Mouse (Mus musculus) gonadal fat pad, adult 2 months (tissue): ENCODE measurements around the gene Rpusd2. TPM values are rescaled to one million over a fixed set of nuclear protein-coding genes. Genes with fewer than 3 reads are reported as not detected.
A peak's percentile ranks its signal among the peaks of the same experiment; 100 is the strongest.

Source experiments
- DNase-seq: peaks from one replicate; pipeline ENCODE4 v3.0.0-alpha.2; 2012; ENCODE audit warnings: low read depth
- polyA plus RNA-seq: library from polyadenylated mRNA; depleted of rRNA; stranded (reverse); fragments of >200 nt; gene quantifications from 2 replicates; pipeline ENCODE4 v1.2.3, GENCODE M21; 2012; rRNA removed

Rpusd2 gene
- polyA plus RNA-seq, 1 experiment, result 2.8 TPM

DNA sequence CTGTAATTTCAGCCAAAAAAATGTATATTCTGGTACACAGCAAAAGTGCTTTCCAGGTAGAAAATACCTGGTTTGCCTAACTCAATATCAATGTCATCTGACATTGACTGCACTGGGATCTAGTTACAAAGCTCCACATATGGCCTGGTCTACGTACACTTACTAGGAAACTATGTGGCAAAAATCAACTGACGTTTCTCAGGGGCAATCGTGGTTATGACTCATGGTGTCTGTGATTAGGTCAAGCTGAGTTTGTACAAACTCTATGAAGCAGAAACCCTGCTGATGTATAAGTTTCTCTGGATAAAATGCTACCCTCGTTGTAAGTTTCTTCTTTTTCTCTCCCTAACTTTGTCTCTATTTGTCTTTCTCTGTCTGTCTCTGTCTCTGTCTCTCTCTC, 2.4 kb upstream of the Rpusd2 start:
- DNase-seq, result no peak

DNA sequence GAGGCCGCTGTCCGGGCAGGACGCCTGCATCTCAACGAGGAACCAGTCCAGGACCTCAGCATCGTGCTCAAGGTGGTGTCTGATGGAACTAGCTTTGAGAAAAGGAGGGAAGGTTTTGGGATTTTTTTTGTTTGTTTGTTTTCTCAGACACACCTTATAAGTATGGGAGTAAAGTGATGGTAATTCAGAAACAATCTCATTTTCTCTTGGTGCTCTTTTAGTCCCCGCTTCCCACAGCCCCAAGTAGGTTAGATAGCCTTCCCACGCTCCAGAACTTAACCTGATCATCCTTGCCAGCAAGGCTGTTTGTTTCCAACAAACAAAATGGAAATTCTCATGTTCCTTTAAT, 781 bp downstream of the Rpusd2 start:
- no peak for DNase-seq

DNA sequence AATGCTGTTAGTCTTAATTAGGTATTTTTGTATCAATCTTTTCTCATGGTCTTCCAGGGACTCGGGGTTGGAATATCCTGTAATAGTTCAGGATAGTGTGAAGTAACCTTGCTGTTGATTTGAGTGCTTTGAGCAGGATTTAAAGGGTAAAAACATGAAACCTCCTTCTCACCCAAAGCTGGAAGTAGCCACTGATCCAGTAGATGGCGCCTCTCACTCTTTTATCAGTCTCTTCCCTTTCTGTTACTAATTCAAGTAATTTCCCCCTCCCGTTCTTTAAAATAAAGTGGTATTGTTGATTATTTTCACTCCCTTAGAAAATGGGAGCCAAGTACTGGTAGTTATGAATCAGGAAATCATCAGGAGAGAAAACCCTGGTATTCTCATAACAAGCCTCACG, 6.3 kb downstream of the Rpusd2 start:
- no peak for DNase-seq

DNA sequence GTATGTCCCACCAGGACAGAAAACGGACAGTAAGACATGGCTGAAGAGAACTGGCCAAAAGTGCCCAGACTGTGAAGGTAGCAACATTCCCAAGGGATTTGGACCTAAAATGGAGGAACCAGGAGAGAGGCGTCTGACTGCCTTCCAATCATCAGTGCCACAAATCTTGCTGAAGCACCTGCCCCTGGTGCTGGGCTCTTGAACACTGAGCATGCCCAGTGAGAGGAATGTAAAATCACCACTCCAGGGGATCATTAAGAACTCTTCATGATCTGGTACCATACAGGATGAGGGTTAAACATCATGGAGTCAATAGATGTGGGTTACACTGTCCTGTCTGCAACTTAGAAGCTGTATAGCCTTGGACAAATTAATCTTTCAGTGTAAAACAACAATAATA, 10.6 kb downstream of the Rpusd2 start:
- no peak for DNase-seq

DNA sequence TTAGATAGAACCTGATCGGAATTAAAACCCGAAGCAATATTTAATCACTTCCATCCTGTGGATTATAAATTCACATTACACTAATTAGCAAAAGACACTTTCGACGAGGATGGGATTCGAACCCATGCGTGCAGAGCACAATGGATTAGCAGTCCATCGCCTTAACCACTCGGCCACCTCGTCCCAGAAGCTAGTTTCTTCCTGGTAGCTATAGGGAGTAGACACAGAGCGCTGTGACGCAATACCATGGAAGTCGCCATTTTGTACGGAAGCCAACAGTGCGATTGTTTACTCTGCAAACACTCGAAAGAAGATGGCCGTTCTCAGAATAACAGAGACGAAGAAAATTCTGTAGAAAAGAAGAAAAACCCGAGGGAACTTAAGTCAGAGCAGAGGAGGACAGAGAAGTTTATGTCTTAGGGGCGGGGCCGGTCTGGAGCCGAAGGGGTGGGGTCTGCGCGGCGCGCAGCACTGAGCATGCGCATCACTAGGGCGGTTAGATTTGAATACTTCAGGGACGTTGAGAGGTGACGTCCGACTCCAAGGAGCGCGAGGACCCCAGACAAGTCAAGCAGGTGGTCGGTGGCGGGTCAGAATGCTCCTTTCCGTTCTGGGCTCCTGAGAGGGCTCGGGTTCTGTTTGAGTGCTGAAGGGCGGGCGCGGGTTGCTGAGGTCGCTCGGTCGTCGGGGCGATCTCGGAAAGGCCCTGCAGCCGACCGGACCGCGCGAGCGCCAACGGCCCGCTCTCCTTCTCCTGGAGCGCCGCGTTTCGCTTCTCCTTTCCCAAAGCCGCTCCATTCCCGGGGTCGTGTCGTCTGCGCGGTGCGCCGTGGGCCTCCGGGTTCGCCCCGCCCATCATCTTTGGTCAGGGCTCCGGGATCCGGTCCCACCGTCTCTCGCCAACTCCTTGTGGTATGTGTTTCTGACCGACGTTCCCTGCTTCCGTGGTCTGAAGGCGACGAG, 12.3 kb downstream of the Rpusd2 start, which contains the start of gene Knl1:
Knl1 (plus strand) TSS at position 471 of the 963 bp plus-strand sequence.
- peak; percentile 41 for DNase-seq

DNA sequence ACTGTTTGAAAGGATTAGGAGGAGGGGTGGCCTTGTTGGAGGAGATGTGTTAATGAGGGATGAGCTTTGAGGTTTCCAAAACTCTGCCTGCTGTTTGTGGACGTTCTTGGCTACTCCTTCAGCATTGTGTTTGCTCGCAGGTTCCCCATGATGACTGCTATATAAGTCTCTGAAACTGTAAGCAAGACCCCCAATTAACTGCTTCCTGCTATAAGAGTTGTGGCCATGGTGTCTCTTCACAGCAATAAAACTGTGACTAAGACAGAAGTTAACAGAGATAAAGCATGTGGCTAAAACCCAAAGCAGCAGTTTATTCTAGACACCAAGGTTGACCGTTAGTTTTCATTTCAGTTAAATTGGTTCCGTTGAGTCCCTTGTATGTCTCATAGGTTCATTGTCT, 13.3 kb downstream of the Rpusd2 start:
- DNase-seq, result no peak

DNA sequence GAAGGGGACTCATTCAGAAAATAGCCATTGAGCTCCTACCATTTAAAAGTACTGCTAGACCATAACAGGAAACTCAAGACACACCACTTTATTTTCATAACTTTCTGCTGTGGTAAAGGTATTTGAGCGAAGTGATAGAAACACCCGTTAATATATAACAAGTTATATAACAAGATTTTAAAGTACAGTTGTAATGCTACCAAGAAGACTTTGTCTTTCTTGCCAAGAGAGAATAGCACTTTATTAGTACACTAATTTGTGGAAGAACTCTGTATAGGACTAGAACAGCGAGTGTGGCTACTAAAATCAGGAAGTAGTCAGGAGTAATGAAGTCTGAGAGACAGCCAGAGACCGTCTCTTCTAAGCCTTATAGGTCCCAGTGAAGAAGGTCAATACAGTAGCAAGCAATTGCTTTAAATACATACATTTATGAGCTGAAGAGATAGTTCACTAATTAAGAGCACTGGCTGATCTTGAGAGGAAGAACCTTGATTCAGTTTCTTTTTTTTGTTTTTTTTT, 15.6 kb downstream of the Rpusd2 start:
- DNase-seq, result no peak

DNA sequence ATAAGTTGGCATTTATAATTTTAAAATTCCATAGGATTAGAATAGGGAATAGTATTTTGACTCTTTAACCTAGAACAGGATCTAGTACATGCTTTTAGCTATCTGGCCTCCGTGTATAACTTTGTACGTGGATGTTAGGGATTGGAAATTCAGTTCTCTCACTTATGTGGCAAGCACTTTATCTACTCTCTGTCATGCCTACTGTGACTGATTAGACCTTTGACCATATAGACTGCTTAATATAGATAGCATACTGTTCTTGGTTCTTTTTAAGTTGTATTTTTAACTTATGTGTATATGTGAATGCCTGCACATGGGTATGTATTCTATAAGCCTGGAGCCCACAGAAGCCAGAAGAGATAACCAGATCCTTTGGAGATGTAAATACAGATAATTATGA, 25.5 kb downstream of the Rpusd2 start:
- no peak for DNase-seq

DNA sequence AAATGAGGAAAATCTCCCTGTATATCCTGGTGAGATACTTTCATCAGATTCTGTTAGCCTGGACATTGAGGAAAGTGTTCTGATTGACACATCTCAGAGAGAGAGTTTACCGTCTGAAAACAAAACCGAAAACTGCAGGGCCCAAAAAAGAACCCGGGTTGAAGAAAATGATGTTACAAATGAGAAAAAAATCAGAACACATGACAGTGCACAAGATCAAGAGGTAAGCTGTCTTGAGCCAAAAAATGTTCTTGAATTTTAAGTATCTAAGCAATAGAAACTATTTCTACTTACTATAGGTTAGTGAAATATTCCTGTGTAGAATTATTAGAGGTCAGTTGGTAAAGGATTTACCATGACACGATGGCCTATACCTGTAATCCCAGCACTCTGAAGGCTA, 37.8 kb downstream of the Rpusd2 start:
- no peak for DNase-seq

DNA sequence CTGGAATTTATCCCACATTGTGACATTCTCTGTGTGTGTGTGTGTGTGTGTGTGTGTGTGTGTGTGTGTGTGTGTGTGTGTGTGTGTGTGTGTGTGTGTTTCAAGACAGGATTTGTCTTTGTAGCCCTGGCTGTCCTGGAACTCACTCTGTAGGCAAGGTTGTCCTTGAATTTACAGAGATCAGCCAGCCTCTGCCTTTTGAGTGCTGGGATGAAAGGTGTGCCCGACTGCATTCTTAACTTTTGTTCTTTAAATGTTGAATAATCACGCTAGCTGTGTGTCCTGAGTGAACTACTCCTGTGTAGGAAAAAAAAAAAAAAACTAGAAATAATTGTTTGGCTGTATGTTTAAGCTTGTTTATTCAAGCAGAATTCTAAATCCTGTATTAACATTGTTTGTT, 51.6 kb downstream of the Rpusd2 start:
- DNase-seq, result no peak

Other genes starting within 250 kb of the Rpusd2 start
- gene Knstrn, start 220.8 kb upstream of the Rpusd2 start, polyA plus RNA-seq, result 2.0 and 2.8 TPM in 2 replicates
- gene Ivd, start 172.8 kb upstream of the Rpusd2 start, polyA plus RNA-seq, result 109 and 135 TPM in 2 replicates
- 22.9 and 29.9 TPM in 2 replicates for gene Bahd1, start 134.4 kb upstream of the Rpusd2 start, polyA plus RNA-seq
- 11.8 and 12.0 TPM in 2 replicates for gene Chst14, start 108.3 kb upstream of the Rpusd2 start, polyA plus RNA-seq
- gene Ccdc32, start 5.4 kb upstream of the Rpusd2 start, polyA plus RNA-seq, result 7.4 and 10.3 TPM in 2 replicates
- gene Knl1, start 12.3 kb downstream of the Rpusd2 start, polyA plus RNA-seq, result 0.10 and 0.27 TPM in 2 replicates
- 2.1 and 2.6 TPM in 2 replicates for gene Rad51, start 78.0 kb downstream of the Rpusd2 start, polyA plus RNA-seq
- 23.1 and 24.5 TPM in 2 replicates for gene Rmdn3, start 122.2 kb downstream of the Rpusd2 start, polyA plus RNA-seq
- gene Gchfr, start 133.0 kb downstream of the Rpusd2 start, polyA plus RNA-seq, result 15.6 and 55.8 TPM in 2 replicates
- gene Gm14137, start 139.7 kb downstream of the Rpusd2 start, polyA plus RNA-seq, result 0.03 TPM in 1 of 2 replicates, not detected in the other
- gene Zfyve19, start 173.8 kb downstream of the Rpusd2 start, polyA plus RNA-seq, result 45.3 and 57.7 TPM in 2 replicates
- gene Dnajc17, start 174.0 kb downstream of the Rpusd2 start, polyA plus RNA-seq, result 6.7 and 8.9 TPM in 2 replicates
- gene Ppp1r14d, start 195.1 kb downstream of the Rpusd2 start, polyA plus RNA-seq, result 1.2 and 1.7 TPM in 2 replicates
- gene Spint1, start 202.6 kb downstream of the Rpusd2 start, polyA plus RNA-seq, result 38.8 and 49.1 TPM in 2 replicates
- 0.27 and 0.57 TPM in 2 replicates for gene Rhov, start 236.5 kb downstream of the Rpusd2 start, polyA plus RNA-seq